Mouse (Mus musculus): ENCODE data around the gene Olfr1347. TPM values are rescaled to one million over a fixed set of nuclear protein-coding genes. Genes with fewer than 3 reads are reported as not detected.
A peak's percentile ranks its signal among the peaks of the same experiment; 100 is the strongest.
"Not testable (repeated sequence)": the region's sequence is repeated elsewhere in the genome, so short reads cannot be mapped to it uniquely, and the experiment has no call there.

The Olfr1347 gene
- polyA plus RNA-seq (2014; fragmentation: Nextera tagmentation; extraction: Ambion mirVana) = not detected in 2 replicates

DNA sequence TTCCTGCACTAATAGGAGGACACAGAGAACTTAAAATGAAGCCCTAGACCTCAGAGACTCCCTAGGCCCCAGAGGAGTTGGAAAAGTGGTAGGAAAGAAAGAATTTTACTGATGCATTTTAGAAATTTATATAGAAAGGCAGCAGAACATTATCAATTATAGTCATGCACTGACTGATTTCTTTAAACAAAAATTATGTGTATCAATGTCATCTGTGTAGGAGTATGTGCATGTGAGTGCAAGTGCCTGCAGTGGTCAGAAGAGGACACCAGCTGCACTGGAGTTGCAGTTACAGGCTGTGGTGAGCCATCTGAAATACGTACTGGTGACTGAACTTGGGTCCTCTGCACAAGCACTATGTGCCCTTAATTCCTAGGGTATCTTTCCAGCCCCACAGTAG, at the start of gene Olfr1347:
Gene Olfr1347, minus strand, starts transcription at position 101 of the 400 bp plus-strand sequence.
- TF ChIP-seq CTCF (IDR thresholded peaks at IDR 0.05; ENCODE audit: low read depth) = no peak
- no peak within 1 kb of the TSS for H3K4me3 ChIP-seq (ENCODE audit: low read depth, low read length)
- 40% methylated on average over 1 of the region's 1 CpGs for WGBS

DNA sequence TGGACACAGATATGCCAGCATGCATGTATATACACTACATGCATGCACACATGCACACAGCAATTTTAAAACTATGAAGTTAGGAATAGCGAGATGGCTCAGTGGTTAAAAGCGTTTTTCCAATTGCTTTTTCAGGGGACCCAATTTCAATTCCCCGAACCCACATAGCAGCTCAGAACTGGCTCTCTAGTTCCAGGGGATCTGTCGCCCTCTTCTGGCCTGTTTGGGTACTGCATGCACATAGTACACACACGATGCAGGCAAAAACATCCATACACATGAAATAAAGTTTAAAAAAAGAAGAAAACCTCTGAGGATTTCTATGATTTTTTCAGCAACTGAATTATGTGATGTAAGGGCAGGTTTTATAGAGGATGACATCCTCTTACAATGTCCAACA, 26.6 kb upstream of the Olfr1347 start:
- Histone ChIP-seq H3K4me1 (ENCODE audit: insufficient read depth) (no peaks in the 10 kb centered on the region), H3K27me3 (ENCODE audit: insufficient read depth, low read length) (no peaks in the 10 kb centered on the region), H3K36me3 (ENCODE audit: insufficient read depth) (no peaks in the 10 kb centered on the region), H3K27ac (ENCODE audit: low read depth) (no peak overlapping the region), H3K9me3 (ENCODE audit: low read depth, low read length) (no peaks in the 10 kb centered on the region), H3K4me3 (ENCODE audit: low read depth, low read length) (no peak overlapping the region), H3K4me2 (no peak overlapping the region), H3K9ac (no peak overlapping the region)
- ATAC-seq (ENCODE audit: insufficient read depth) (no peak), DNase-seq (peak; percentile 11)
- peak; percentile 56 for TF ChIP-seq CTCF (IDR thresholded peaks at IDR 0.05; ENCODE audit: low read depth)
- WGBS = 67% methylated on average over 5 of the region's 5 CpGs

More for the DNA sequence above, at the start of gene Olfr1347:
- no peaks in the 10 kb centered on the region for H3K9me3 ChIP-seq (ENCODE audit: low read depth, low read length)
- H3K4me1 ChIP-seq (ENCODE audit: insufficient read depth) = no peaks in the 10 kb centered on the region
- H3K4me2 ChIP-seq = no peak within 1 kb of the TSS
- no peaks in the 10 kb centered on the region for H3K36me3 ChIP-seq (ENCODE audit: insufficient read depth)
- H3K27ac ChIP-seq (ENCODE audit: low read depth) = no peak within 1 kb of the TSS
- no peak for DNase-seq
- no peak within 1 kb of the TSS for H3K9ac ChIP-seq
- H3K27me3 ChIP-seq (ENCODE audit: insufficient read depth, low read length) = no peaks in the 10 kb centered on the region
- ATAC-seq (ENCODE audit: insufficient read depth) = no peak

DNA sequence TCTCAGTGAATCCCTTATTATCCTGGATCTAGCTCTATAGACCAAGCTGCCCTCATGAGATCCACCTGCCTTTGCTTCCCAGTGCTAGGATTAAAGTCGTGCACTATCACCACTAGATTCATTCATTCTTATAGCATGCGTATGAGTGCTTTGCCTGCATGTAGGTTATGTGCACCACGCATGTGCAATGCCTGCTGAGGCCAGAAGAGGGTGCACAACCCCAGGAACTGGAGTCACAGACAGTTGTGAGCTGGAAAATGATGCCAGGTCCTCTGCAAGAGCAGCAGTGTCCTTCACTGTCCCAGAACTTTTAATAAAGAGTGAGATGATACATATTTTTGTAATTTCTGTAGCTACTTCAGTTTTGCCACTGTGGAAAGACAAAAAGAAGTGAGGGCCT, 25.4 kb upstream of the Olfr1347 start:
- no peak for TF ChIP-seq CTCF (IDR thresholded peaks at IDR 0.05; ENCODE audit: low read depth)
- WGBS = 61% methylated on average over 3 of the region's 3 CpGs
- H3K9me3 ChIP-seq (ENCODE audit: low read depth, low read length) = no peaks in the 10 kb centered on the region
- H3K4me3 ChIP-seq (ENCODE audit: low read depth, low read length) = no peak overlapping the region
- H3K27me3 ChIP-seq (ENCODE audit: insufficient read depth, low read length) = no peaks in the 10 kb centered on the region
- no peak overlapping the region for H3K9ac ChIP-seq
- no peaks in the 10 kb centered on the region for H3K36me3 ChIP-seq (ENCODE audit: insufficient read depth)
- no peaks in the 10 kb centered on the region for H3K4me1 ChIP-seq (ENCODE audit: insufficient read depth)
- no peak for DNase-seq
- H3K27ac ChIP-seq (ENCODE audit: low read depth) = no peak overlapping the region
- no peak overlapping the region for H3K4me2 ChIP-seq
- no peak for ATAC-seq (ENCODE audit: insufficient read depth)

DNA sequence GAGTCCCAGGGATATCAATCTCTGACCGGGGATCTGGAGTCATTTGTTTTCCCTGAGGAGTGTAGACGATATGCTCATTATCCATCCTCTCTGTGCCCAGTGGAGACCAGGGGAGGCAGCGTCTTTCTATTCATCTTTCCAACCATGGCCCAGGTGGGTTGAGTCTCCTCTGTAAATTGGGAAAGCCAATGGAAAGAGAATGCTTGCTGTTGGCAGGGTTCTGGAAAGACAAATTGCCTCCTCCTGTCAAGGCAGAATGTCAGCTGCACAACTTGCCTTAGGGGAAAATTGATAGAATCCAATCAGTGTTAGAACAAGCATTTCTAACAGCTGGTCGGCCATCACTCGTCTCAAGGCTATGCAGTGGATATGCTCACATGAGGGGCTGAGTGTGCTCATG, 23.3 kb upstream of the Olfr1347 start, which contains the start of gene Olfr1349:
Gene Olfr1349, minus strand, starts transcription at position 101 of the 400 bp plus-strand sequence.
- no peaks in the 10 kb centered on the region for H3K9me3 ChIP-seq (ENCODE audit: low read depth, low read length)
- TF ChIP-seq CTCF (IDR thresholded peaks at IDR 0.05; ENCODE audit: low read depth) = no peak
- WGBS = 79% methylated on average over 5 of the region's 5 CpGs
- ATAC-seq (ENCODE audit: insufficient read depth) (no peak), DNase-seq (no peak)
- no peak within 1 kb of the TSS for H3K27ac ChIP-seq (ENCODE audit: low read depth)
- H3K4me2 ChIP-seq = no peak within 1 kb of the TSS
- H3K9ac ChIP-seq = no peak within 1 kb of the TSS
- H3K27me3 ChIP-seq (ENCODE audit: insufficient read depth, low read length) = no peaks in the 10 kb centered on the region
- no peak within 1 kb of the TSS for H3K4me3 ChIP-seq (ENCODE audit: low read depth, low read length)
- H3K36me3 ChIP-seq (ENCODE audit: insufficient read depth) = no peaks in the 10 kb centered on the region
- H3K4me1 ChIP-seq (ENCODE audit: insufficient read depth) = no peaks in the 10 kb centered on the region

DNA sequence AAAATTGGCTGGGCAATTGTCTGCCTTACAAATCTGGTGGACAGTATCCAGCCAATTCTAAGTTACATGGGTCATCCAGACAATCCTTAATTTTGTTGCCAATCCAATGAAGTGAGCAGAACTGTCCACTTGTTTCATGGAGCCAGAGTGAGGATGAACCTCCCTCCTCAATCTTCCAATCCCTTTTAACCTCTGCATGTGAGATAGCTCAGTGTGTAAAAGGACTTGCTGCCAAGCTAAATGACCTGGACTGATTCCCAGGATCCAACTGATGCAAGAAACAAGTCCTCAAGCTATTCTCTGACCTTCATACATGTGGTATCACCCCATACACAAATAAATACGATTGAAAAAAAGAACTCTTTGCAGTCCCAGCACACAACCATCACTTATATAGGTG, 22.1 kb upstream of the Olfr1347 start:
- 29% methylated on average over 1 of the region's 1 CpGs for WGBS

DNA sequence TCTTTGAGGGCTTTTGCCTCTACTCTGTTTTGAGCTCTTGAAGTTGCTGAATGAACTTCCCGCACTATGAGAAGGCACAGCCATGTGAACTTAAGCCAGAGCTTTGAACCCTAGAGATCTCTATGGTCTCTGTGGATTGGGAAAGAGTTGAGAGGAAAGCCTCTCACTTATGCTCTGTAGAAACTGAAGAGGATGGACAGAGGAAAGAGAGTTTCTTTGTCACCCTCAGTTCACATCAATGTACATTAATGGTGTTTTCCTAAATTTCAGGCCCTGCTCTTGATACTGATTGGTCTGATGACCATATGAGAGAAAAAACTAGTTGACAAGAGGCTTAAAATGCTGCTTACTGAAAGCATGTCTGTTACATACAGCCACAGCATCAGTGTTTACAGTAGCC, 9.1 kb upstream of the Olfr1347 start, which contains the start of gene Olfr1348:
Gene Olfr1348, minus strand, starts transcription at position 101 of the 400 bp plus-strand sequence.
- no peaks in the 10 kb centered on the region for H3K36me3 ChIP-seq (ENCODE audit: insufficient read depth)
- TF ChIP-seq CTCF (IDR thresholded peaks at IDR 0.05; ENCODE audit: low read depth) = no peak
- H3K4me2 ChIP-seq = no peak within 1 kb of the TSS
- no peaks in the 10 kb centered on the region for H3K9me3 ChIP-seq (ENCODE audit: low read depth, low read length)
- no peaks in the 10 kb centered on the region for H3K27me3 ChIP-seq (ENCODE audit: insufficient read depth, low read length)
- H3K4me3 ChIP-seq (ENCODE audit: low read depth, low read length) = no peak within 1 kb of the TSS
- H3K9ac ChIP-seq = no peak within 1 kb of the TSS
- no peak within 1 kb of the TSS for H3K27ac ChIP-seq (ENCODE audit: low read depth)
- ATAC-seq (ENCODE audit: insufficient read depth) (no peak), DNase-seq (no peak)
- WGBS = 88% methylated on average over 1 of the region's 1 CpGs
- H3K4me1 ChIP-seq (ENCODE audit: insufficient read depth) = no peaks in the 10 kb centered on the region

More for the DNA sequence above, 22.1 kb upstream of the Olfr1347 start:
- no peak for TF ChIP-seq CTCF (IDR thresholded peaks at IDR 0.05; ENCODE audit: low read depth)
- Histone ChIP-seq H3K9me3 (ENCODE audit: low read depth, low read length) (no peaks in the 10 kb centered on the region), H3K27ac (ENCODE audit: low read depth) (no peak overlapping the region), H3K4me2 (no peak overlapping the region), H3K4me3 (ENCODE audit: low read depth, low read length) (no peak overlapping the region), H3K9ac (no peak overlapping the region), H3K4me1 (ENCODE audit: insufficient read depth) (no peaks in the 10 kb centered on the region), H3K36me3 (ENCODE audit: insufficient read depth) (no peaks in the 10 kb centered on the region), H3K27me3 (ENCODE audit: insufficient read depth, low read length) (no peaks in the 10 kb centered on the region)
- no peak for ATAC-seq (ENCODE audit: insufficient read depth)
- DNase-seq = no peak

DNA sequence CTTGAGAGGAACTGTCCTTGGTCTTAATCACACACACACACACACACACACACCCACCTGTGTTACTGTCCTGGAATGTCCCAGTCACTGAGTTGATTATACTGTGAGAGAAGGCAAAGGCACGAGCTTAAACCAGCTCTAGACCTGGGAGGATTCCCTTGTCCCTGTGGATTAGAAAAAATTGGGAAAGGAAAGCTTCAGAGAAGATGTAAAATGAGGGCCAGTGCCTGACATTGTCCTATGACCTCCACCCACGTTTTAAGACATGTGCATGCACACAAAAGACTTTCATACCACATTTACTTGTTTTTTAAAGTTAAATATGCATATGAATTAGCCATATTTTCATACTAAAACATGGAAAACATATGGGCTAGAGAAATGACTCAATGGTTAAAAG, 12.7 kb downstream of the Olfr1347 start, which contains the start of gene Olfr5:
Gene Olfr5, minus strand, starts transcription at position 101 of the 400 bp plus-strand sequence.
- no peaks in the 10 kb centered on the region for H3K4me1 ChIP-seq (ENCODE audit: insufficient read depth)
- 18% methylated on average over 2 of the region's 2 CpGs for WGBS

DNA sequence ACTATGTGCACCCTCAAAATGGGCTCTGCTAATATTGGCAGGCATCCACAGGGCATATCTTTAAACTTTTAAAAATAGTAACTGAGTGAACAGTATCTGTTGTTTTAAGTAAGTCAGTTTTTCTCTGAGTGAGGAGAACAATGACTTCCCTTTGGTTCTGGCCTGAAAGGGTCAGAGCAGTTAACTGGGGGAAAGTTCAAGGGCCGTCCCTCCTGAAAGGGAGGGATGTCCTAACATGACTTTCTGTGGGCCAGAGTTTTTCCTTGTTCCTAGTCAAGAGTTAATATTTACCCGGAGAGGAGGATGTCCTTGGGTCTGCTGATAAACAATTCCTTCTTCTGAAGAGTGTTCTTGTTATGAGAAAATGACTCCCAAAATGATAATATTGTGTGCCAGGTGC, 21.9 kb downstream of the Olfr1347 start:
- H3K4me2 ChIP-seq; H3K36me3 ChIP-seq (ENCODE audit: insufficient read depth): not testable (repeated sequence)

More for the DNA sequence above, 12.7 kb downstream of the Olfr1347 start, which contains the start of gene Olfr5:
- H3K9me3 ChIP-seq (ENCODE audit: low read depth, low read length) = no peaks in the 10 kb centered on the region
- no peaks in the 10 kb centered on the region for H3K36me3 ChIP-seq (ENCODE audit: insufficient read depth)
- no peak for TF ChIP-seq CTCF (IDR thresholded peaks at IDR 0.05; ENCODE audit: low read depth)
- DNase-seq = no peak
- no peak within 1 kb of the TSS for H3K4me2 ChIP-seq
- H3K4me3 ChIP-seq (ENCODE audit: low read depth, low read length) = no peak within 1 kb of the TSS
- H3K27ac ChIP-seq (ENCODE audit: low read depth) = no peak within 1 kb of the TSS
- no peak for ATAC-seq (ENCODE audit: insufficient read depth)
- H3K27me3 ChIP-seq (ENCODE audit: insufficient read depth, low read length) = no peaks in the 10 kb centered on the region
- H3K9ac ChIP-seq = no peak within 1 kb of the TSS

More for the DNA sequence above, 21.9 kb downstream of the Olfr1347 start:
- not testable (repeated sequence) for H3K27ac ChIP-seq (ENCODE audit: low read depth); DNase-seq; ATAC-seq (ENCODE audit: insufficient read depth); H3K9me3 ChIP-seq (ENCODE audit: low read depth, low read length); H3K27me3 ChIP-seq (ENCODE audit: insufficient read depth, low read length); H3K4me1 ChIP-seq (ENCODE audit: insufficient read depth); H3K4me3 ChIP-seq (ENCODE audit: low read depth, low read length); H3K9ac ChIP-seq
- 70% methylated on average over 2 of the region's 2 CpGs for WGBS

Measured in lung, embryonic 14.5 days (tissue).